Mouse (Mus musculus) ES-E14 (cell line): ENCODE data around the gene Cdkn1b.

Experiments used
- CHD2 ChIP-seq: IDR thresholded peaks from 2 replicates; pipeline ENCODE4 v1.6.1; 2014; ENCODE audit warnings: mild to moderate bottlenecking, low read depth, low read length, inconsistent platforms
- MAFK ChIP-seq: IDR thresholded peaks from 2 replicates; pipeline ENCODE4 v1.6.1; 2014; ENCODE audit warnings: mild to moderate bottlenecking, low read depth, low read length, inconsistent platforms; ENCODE audit not compliant: insufficient read depth

DNA sequence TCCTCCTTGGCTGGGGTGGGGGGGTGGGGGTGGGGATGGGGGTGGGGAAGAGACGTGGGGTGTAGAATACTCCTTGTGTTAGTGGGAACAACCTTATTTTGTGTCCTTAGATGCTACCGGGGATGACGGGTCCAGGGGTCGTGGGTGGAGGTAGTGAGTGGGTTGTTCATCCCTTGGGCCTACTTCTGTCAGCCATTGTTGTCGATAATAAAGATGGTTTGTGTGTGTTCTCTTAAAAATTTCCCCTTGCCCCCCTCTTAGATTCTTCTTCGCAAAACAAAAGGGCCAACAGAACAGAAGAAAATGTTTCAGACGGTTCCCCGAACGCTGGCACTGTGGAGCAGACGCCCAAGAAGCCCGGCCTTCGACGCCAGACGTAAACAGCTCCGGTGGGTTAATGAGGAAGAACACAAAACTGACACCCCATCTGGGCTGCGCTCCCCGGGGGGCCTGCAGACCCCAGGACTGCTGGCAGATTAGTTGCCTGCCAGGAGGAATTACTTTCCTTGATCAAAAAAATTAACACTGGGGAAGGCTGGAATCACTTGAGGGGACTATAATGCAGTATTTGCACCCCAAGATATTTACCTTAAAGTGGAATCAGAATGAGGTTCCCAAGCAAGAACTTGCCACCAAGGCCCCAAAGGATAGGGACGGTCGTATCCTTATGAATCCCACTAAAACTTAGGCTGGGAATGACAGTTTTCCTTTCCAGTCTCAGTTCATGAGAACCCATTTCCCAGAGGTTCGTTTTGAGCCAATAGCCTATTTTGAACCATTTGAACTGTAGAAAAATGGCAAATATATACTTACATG is 1.7 kb downstream of the Cdkn1b start:
- TF ChIP-seq MAFK (no peak), CHD2 (no peak)
